Mouse (Mus musculus): ENCODE data around the gene Lhx9. TPM values are rescaled to one million over a fixed set of nuclear protein-coding genes. Genes with fewer than 3 reads are reported as not detected.

Lhx9 gene
- total RNA-seq (2021): under 1 TPM; 0.66 to 0.85 TPM

GRCm38 (mm10) chr1:138848511-138849109 lies at the start of gene Lhx9:
Gene Lhx9, minus strand, starts transcription at chr1:138848577.
- DNase-seq (ENCODE audit: low spot score in 2 of 2): no peak
- intact Hi-C loops (cut with DNase I): no loop called here

GRCm38 (mm10) chr1:138896088-138896487 lies 47.7 kb upstream of the Lhx9 start:
- intact Hi-C loops (cut with DNase I): no loop called here

GRCm38 (mm10) chr1:138877470-138878254 lies 29.3 kb upstream of the Lhx9 start:
- intact Hi-C loops (cut with DNase I): no loop called here
- DNase-seq (ENCODE audit: low spot score in 2 of 2): no peak

More at GRCm38 (mm10) chr1:138896088-138896487, 47.7 kb upstream of the Lhx9 start:
- no peak for DNase-seq (ENCODE audit: low spot score in 2 of 2)

- peak in 1 of 2 experiments; percentile 12 for DNase-seq (ENCODE audit: low spot score in 2 of 2)
- intact Hi-C loops (cut with DNase I): no loop called here
These were observed 28.1 kb upstream of the Lhx9 start for GRCm38 (mm10) chr1:138876371-138877045.

- peak; percentile 80 to 82 for DNase-seq (ENCODE audit: low spot score in 2 of 2)
- intact Hi-C loops (cut with DNase I): loop anchor here (5.0 kb wide), 1 partner anchor 106 kb away; the partner anchor contains the start of gene Dennd1b
These were observed 7.9 kb upstream of the Lhx9 start, which contains the start of gene 2310009B15Rik for GRCm38 (mm10) chr1:138856101-138856950. Gene 2310009B15Rik, minus strand, starts transcription at chr1:138856852.

GRCm38 (mm10) chr1:138850823-138851222 lies 2.4 kb upstream of the Lhx9 start:
- no peak for DNase-seq (ENCODE audit: low spot score in 2 of 2)
- intact Hi-C loops (cut with DNase I): loop anchor here (5.0 kb wide), 1 partner anchor 231 kb away; no protein-coding TSS in a partner anchor

GRCm38 (mm10) chr1:138850161-138850539 lies 1.8 kb upstream of the Lhx9 start:
- intact Hi-C loops (cut with DNase I): loop anchor here (5.0 kb wide), 1 partner anchor 232 kb away; no protein-coding TSS in a partner anchor
- no peak for DNase-seq (ENCODE audit: low spot score in 2 of 2)

GRCm38 (mm10) chr1:138849531-138850160 lies 1.3 kb upstream of the Lhx9 start:
- no peak for DNase-seq (ENCODE audit: low spot score in 2 of 2)
- intact Hi-C loops (cut with DNase I): loop anchor here (5.0 kb wide), 1 partner anchor 233 kb away; no protein-coding TSS in a partner anchor

- intact Hi-C loops (cut with DNase I): no loop called here
These were observed 351 bp downstream of the Lhx9 start for GRCm38 (mm10) chr1:138848026-138848425.

GRCm38 (mm10) chr1:138847146-138847545 lies 1.2 kb downstream of the Lhx9 start:
- intact Hi-C loops (cut with DNase I): no loop called here
- no peak for DNase-seq (ENCODE audit: low spot score in 2 of 2)

More at GRCm38 (mm10) chr1:138848026-138848425, 351 bp downstream of the Lhx9 start:
- DNase-seq (ENCODE audit: low spot score in 2 of 2): no peak

- intact Hi-C loops (cut with DNase I): no loop called here
- no peak for DNase-seq (ENCODE audit: low spot score in 2 of 2)
These were observed 1.8 kb downstream of the Lhx9 start for GRCm38 (mm10) chr1:138846581-138846980.

GRCm38 (mm10) chr1:138846131-138846530 lies 2.2 kb downstream of the Lhx9 start:
- intact Hi-C loops (cut with DNase I): no loop called here
- DNase-seq (ENCODE audit: low spot score in 2 of 2): no peak

- no peak for DNase-seq (ENCODE audit: low spot score in 2 of 2)
- intact Hi-C loops (cut with DNase I): no loop called here
These were observed 2.9 kb downstream of the Lhx9 start for GRCm38 (mm10) chr1:138845481-138845880.

GRCm38 (mm10) chr1:138844166-138844565 lies 4.2 kb downstream of the Lhx9 start:
- DNase-seq (ENCODE audit: low spot score in 2 of 2): no peak
- intact Hi-C loops (cut with DNase I): loop anchor here (5.0 kb wide), 1 partner anchor 1892 kb away; no protein-coding TSS in a partner anchor

- no peak for DNase-seq (ENCODE audit: low spot score in 2 of 2)
These were observed 4.9 kb downstream of the Lhx9 start for GRCm38 (mm10) chr1:138843361-138844091.

GRCm38 (mm10) chr1:138842756-138843155 lies 5.6 kb downstream of the Lhx9 start:
- DNase-seq (ENCODE audit: low spot score in 2 of 2): no peak
- intact Hi-C loops (cut with DNase I): loop anchor here (5.0 kb wide), 1 partner anchor 1890 kb away; no protein-coding TSS in a partner anchor

More at GRCm38 (mm10) chr1:138843361-138844091, 4.9 kb downstream of the Lhx9 start:
- intact Hi-C loops (cut with DNase I): loop anchor here (5.0 kb wide), 1 partner anchor 1891 kb away; no protein-coding TSS in a partner anchor

- DNase-seq (ENCODE audit: low spot score in 2 of 2): no peak
- intact Hi-C loops (cut with DNase I): loop anchor here (5.0 kb wide), 1 partner anchor 1890 kb away; no protein-coding TSS in a partner anchor
These were observed 6.1 kb downstream of the Lhx9 start for GRCm38 (mm10) chr1:138842315-138842714.
